Mouse (Mus musculus) megakaryocyte, embryonic 14.5 days (primary cell): ENCODE measurements at regions not wholly inside any gene's neighbourhood (a gene's known extent, or its start where the extent isn't known, plus 50 kb on each side); places are given as distances from the start of the nearest gene placed in this dataset.

Source experiments
- FLI1 ChIP-seq: IDR thresholded peaks from 2 replicates; pipeline ENCODE4 v1.6.1; 2012; ENCODE audit warnings: low read length, inconsistent platforms, mixed read lengths
- GATA1 ChIP-seq: IDR thresholded peaks from 3 replicates; pipeline ENCODE4 v1.6.1; 2012; ENCODE audit warnings: mixed read lengths, low read length, inconsistent platforms, borderline replicate concordance

GRCm38 (mm10) chr8:11957046-11957783, 116.9 kb downstream of the Tex29 start:
- TF ChIP-seq GATA1: no peak
- TF ChIP-seq FLI1: no peak
